Mouse (Mus musculus): ENCODE measurements around the gene Upk3b.

DNA sequence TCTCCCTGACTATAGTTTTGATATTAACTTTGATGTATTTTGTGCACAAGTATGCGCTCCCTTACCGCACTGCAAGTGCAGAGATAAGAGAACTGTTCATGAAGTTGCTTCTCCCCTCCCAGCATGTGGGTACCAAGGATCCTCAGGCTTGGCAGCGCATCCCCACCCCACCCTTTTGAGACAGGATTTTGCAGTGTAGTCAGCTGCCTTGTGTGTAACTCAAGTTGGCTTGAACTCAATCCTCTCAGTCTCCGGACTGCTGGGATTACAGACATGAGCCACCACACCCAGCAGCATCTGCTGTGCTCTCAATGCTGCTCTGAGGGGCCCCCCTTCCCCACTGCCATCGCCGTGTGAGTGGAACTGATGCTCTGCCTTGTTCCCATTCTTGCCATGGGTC lies 21.0 kb upstream of the Upk3b start:
- TF ChIP-seq CTCF (IDR thresholded peaks at IDR 0.05; ENCODE audit: low read depth, low read length) (no peak), TAL1 (conservative IDR thresholded peaks at IDR 0.05; ENCODE audit: low read depth, low read length) (no peak), GATA1 (IDR thresholded peaks at IDR 0.05; ENCODE audit: borderline replicate concordance, low read length) (no peak), POLR2AphosphoS5 (IDR thresholded peaks at IDR 0.05; ENCODE audit: insufficient replicate concordance, low read depth, low read length) (no peak)
